Mouse (Mus musculus): ENCODE results near the gene Zfp583.

GRCm38 (mm10) chr7:6367185-6367584 lies 36.1 kb upstream of the Zfp583 start:
- TF ChIP-seq CTCF (IDR thresholded peaks at IDR 0.05; ENCODE audit: low read depth), result no peak
- no peak for TF ChIP-seq EP300 (optimal IDR thresholded peaks at IDR 0.05)
